Mouse (Mus musculus) kidney, adult 2 months (tissue): ENCODE results near the gene Lnpk.

Experiments
- CTCF ChIP-seq: fragments of 200-500 bp; conservative IDR thresholded peaks from 2 replicates; pipeline ENCODE4 v1.5.1; 2011; ENCODE audit warnings: low read depth, mild to moderate bottlenecking, control low read depth, low read length, moderate library complexity, mixed read lengths; ENCODE audit not compliant: insufficient read depth, insufficient read length
- POLR2A ChIP-seq: fragments of 200-500 bp; IDR thresholded peaks from one replicate; pipeline ENCODE4 v1.6.1; 2011; ENCODE audit warnings: low read depth, low read length, control low read depth

GRCm38 (mm10) chr2:74508302-74508701 is 70.9 kb downstream of the Lnpk start:
- TF ChIP-seq CTCF (no peak), POLR2A (no peak)
